8 mouse cellular contexts compared by ENCODE assay signal in the genomic region with DNA sequence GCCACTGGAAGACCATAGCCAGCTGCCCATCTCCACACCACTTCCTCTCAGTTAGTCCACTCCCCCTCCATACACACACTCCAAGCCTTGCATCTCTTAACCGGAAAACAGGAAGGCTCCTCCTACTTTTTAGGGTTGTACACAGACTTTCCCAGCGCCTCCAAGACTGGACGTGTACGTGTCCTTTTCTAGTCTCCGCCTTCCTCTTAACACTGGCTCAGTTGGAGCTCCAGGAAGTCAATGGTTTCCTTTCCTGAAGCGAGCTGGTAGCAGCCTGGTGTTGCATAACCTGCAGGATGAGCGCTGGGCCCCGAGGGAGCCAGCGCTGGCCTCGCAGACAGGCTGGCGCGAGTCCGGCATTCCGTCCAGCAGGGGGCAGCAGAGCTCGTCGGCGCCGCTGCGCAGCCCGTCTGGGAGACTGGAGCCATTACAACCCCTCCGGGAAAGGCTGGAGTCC.
DNase-seq lines count a peak whose midpoint lies in the region; ATAC-seq and TF ChIP-seq lines count a peak whose summit lies in the region.

No protein-coding gene starts in this region.

- peaks cover 4% of the 10 kb centered on the region; the same call in 1 of the 2 replicates for H3K4me1 ChIP-seq in bone marrow macrophage, adult 2 months (ENCODE audit: control insufficient read depth, insufficient read depth, low read length)
- peaks cover 14% of the 10 kb centered on the region; the same call in 1 of the 2 replicates for H3K4me1 ChIP-seq in embryonic facial prominence, embryonic 15.5 days
- peaks cover 21% of the 10 kb centered on the region; the same call in 1 of the 2 replicates for H3K4me1 ChIP-seq in limb, embryonic 12.5 days (replicated peaks)
- 0 out of 2 replicates have a peak, but pooled peaks cover 16% of the 10 kb centered on the region for H3K4me1 ChIP-seq in midbrain, embryonic 14.5 days (ENCODE audit: control insufficient read depth, insufficient read depth, low read length)

- ATAC-seq in embryonic facial prominence, embryonic 15.5 days (ENCODE audit: insufficient number of reproducible peaks, low FRiP score, low TSS enrichment, low read depth), result peak; percentile 90
- ATAC-seq in limb, embryonic 12.5 days (ENCODE audit: insufficient number of reproducible peaks, insufficient read depth, low FRiP score, low TSS enrichment, low read depth), result peak; percentile 88
- peak; percentile 89 for ATAC-seq in midbrain, embryonic 14.5 days (ENCODE audit: low FRiP score, low TSS enrichment)

- peak overlapping the region; percentile 15 for H3K27ac ChIP-seq in bone marrow macrophage, adult 2 months (ENCODE audit: insufficient read depth, low read depth, low read length)
- H3K27ac ChIP-seq in embryonic facial prominence, embryonic 15.5 days (replicated peaks), result peak overlapping the region; percentile 84
- peak overlapping the region; percentile 82 for H3K27ac ChIP-seq in limb, embryonic 12.5 days
- no peak overlapping the region for H3K27ac ChIP-seq in midbrain, embryonic 14.5 days (replicated peaks; ENCODE audit: low read depth, low read length)

- H3K9me3 ChIP-seq in embryonic facial prominence, embryonic 15.5 days (replicated peaks), result no peaks in the 10 kb centered on the region
- H3K9me3 ChIP-seq in limb, embryonic 12.5 days, result no peaks in the 10 kb centered on the region
- no peaks in the 10 kb centered on the region for H3K9me3 ChIP-seq in midbrain, embryonic 14.5 days (ENCODE audit: control insufficient read depth, low read length)

- no peaks in the 10 kb centered on the region for H3K27me3 ChIP-seq in embryonic facial prominence, embryonic 15.5 days
- H3K27me3 ChIP-seq in limb, embryonic 12.5 days, result no peaks in the 10 kb centered on the region
- no peaks in the 10 kb centered on the region for H3K27me3 ChIP-seq in midbrain, embryonic 14.5 days (ENCODE audit: control insufficient read depth, insufficient read depth, low read length)

- peak overlapping the region; percentile 46 for H3K4me2 ChIP-seq in embryonic facial prominence, embryonic 15.5 days (replicated peaks)
- peak overlapping the region; percentile 50 for H3K4me2 ChIP-seq in limb, embryonic 12.5 days
- peak overlapping the region; percentile 46 for H3K4me2 ChIP-seq in midbrain, embryonic 14.5 days (ENCODE audit: low read length)

- TF ChIP-seq POLR2A in bone marrow macrophage, adult 2 months (IDR thresholded peaks at IDR 0.05; ENCODE audit: borderline replicate concordance, low read depth, low read length), result no peak

- peak overlapping the region; percentile 29 for H3K4me3 ChIP-seq in bone marrow macrophage, adult 2 months (ENCODE audit: insufficient read depth, low read length)
- peak overlapping the region; percentile 35 for H3K4me3 ChIP-seq in embryonic facial prominence, embryonic 15.5 days (replicated peaks)
- H3K4me3 ChIP-seq in limb, embryonic 12.5 days (replicated peaks), result peak overlapping the region; percentile 29
- peak overlapping the region; percentile 27 for H3K4me3 ChIP-seq in midbrain, embryonic 14.5 days (replicated peaks; ENCODE audit: low read depth, low read length)

- no peak overlapping the region for H3K9ac ChIP-seq in embryonic facial prominence, embryonic 15.5 days
- 0 out of 2 replicates have a peak overlapping the region, but pooled peaks have one; percentile 34 for H3K9ac ChIP-seq in limb, embryonic 12.5 days (replicated peaks)
- H3K9ac ChIP-seq in midbrain, embryonic 14.5 days (replicated peaks; ENCODE audit: low read length), result no peak overlapping the region

- H3K36me3 ChIP-seq in embryonic facial prominence, embryonic 15.5 days, result no peaks in the 10 kb centered on the region
- no peaks in the 10 kb centered on the region for H3K36me3 ChIP-seq in limb, embryonic 12.5 days
- no peaks in the 10 kb centered on the region for H3K36me3 ChIP-seq in midbrain, embryonic 14.5 days (ENCODE audit: control insufficient read depth, insufficient read depth, low read length)

- under 1% methylated on average over 21 of the region's 21 CpGs for WGBS in embryonic facial prominence, embryonic 15.5 days
- WGBS in limb, embryonic 12.5 days, result 2% methylated on average over 21 of the region's 21 CpGs
- WGBS in midbrain, embryonic 14.5 days, result 1% methylated on average over 21 of the region's 21 CpGs

- TF ChIP-seq CTCF in bone marrow macrophage, adult 2 months (IDR thresholded peaks at IDR 0.05; ENCODE audit: low read depth, low read length), result peak; percentile 65

- peak; percentile 60 for DNase-seq in A20 (ENCODE audit: low read depth, low spot score)
- peak; percentile 93 for DNase-seq in heart, adult 8-10 months (ENCODE audit: low spot score)
- DNase-seq in kidney, adult 8-10 months, result peak; percentile 89 to 93
- peak; percentile 96 for DNase-seq in midbrain, embryonic 14.5 days
- DNase-seq in spleen, adult 12 weeks (ENCODE audit: low spot score), result peak; percentile 45

Comparison
In these comparisons a context has a peak if more than half of its experiments do, and no peak if none do; other contexts are left out.
1. DNase-seq: peak in every context shown above with its lines; median percentile 96 in midbrain, embryonic 14.5 days; 93 in heart, adult 8-10 months; 91 in kidney, adult 8-10 months; 60 in A20; 45 in spleen, adult 12 weeks.